Mouse (Mus musculus): ENCODE results near the gene Tmem50b.

Gene Tmem50b

GRCm38 (mm10) chr16:91609501-91610245 is 12.1 kb upstream of the Tmem50b start:
- DNase-seq (ENCODE audit: low read depth, low spot score): no peak

- DNase-seq (ENCODE audit: low read depth, low spot score): no peak
These were observed 9.4 kb upstream of the Tmem50b start for GRCm38 (mm10) chr16:91606958-91607357.

- no peak for DNase-seq (ENCODE audit: low read depth, low spot score)
These were observed 7.6 kb upstream of the Tmem50b start for GRCm38 (mm10) chr16:91605156-91605555.

GRCm38 (mm10) chr16:91601693-91602092 is 4.1 kb upstream of the Tmem50b start:
- no peak for DNase-seq (ENCODE audit: low read depth, low spot score)

DNA sequence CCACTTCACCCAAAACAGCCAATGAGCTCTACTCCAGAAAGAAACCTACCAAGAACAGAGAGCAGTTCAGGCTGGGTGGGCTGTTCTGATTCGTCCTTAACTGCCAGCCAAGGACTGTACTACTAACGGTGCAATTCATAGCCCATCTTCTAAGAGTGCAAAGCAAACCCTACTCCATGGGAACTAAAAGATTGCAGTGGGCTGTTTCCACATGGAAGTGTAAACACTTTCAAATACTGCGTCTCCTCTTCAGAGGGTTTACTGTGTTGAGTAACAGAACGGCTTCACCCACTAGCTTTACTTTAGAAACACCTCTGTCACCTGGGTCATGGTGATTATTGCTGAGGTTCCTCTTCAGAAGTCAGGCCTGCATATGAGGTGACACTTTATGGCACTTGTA is 3.5 kb upstream of the Tmem50b start:
- no peak for DNase-seq (ENCODE audit: low read depth, low spot score)

- DNase-seq (ENCODE audit: low read depth, low spot score): no peak
These were observed 1.6 kb upstream of the Tmem50b start for GRCm38 (mm10) chr16:91599242-91599641.

DNA sequence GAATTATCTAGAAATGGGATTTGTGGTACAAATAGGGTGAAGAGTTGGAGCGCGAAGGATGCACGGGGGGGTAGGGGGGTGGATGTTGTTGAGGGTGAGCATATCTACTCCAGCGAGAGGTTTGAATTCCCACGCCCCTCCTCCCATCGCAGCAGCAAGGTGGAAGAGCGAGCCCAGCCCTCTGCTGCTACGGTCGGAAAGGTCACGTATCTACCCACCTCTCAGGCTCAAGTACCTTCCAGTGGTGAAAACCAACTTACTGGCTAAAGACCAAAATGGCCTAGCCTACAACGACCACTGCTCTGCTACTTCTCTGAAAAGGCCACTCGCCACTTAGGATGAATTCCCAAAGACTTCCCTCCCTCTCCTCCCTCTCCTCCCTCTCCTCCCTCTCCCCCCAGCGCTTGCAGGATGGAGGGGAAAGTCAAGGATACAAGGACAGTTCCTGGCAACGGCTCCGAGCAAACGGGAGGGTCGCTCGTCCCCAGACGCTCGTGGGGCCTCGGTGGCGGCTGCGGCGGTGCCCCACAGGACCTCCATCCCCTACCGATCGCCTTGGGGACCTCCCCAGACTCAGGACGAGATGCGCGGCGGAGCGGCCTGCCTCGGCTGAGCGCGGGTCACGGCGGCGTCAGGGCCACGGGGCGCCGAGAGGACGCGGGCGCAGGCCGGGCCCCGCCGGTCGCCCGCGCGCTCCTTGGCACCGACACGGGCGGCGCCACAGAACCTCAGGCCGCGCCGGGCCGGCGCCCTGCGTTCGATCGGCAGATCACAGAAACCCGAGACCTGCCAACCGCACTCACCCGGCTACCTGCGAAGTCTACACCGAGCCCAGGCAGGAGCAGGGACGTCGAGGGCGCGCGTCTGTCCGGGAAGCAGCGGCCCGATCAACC is 575 bp downstream of the Tmem50b start:
- peak; percentile 27 for DNase-seq (ENCODE audit: low read depth, low spot score)

DNA sequence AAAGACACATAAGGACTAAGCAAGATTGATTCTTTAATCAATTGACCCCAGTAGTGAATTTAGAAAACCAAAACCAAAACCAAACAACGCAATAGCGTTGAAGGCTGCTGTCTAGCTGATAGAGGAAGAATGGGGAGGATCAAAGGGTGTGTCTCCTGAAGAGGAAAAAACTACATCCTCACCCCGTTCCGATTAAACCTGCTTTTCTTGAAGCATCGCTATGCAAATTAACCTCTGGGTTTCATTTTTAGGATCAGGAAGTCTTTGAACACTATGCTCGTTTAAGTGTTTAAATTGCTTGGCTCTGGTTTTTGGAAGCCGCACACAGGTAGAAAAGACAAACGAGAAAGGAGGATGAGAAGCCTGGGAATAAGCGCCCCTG is 1.2 kb downstream of the Tmem50b start:
- DNase-seq (ENCODE audit: low read depth, low spot score): no peak

DNA sequence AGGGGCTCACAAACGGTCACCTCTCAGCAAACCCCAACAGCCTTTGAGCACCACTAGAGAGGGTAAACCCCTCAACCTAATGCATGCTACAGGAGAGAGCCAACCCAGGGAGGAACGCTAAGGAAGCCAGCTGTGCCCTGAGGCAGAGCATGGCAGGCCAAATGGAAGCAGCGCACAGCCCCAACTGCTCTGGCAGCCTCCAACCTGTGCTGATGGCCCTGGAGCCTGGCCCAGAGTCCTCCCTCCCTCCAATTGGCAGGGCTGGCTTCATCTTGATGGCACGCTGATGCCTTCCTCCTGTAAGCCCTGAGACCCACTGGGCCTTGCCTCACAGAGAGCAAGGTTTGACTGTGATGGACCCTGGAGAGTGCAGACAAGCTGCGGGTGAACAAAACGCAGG is 2.5 kb downstream of the Tmem50b start:
- no peak for DNase-seq (ENCODE audit: low read depth, low spot score)

GRCm38 (mm10) chr16:91593262-91593661 is 4.3 kb downstream of the Tmem50b start:
- DNase-seq (ENCODE audit: low read depth, low spot score): no peak

GRCm38 (mm10) chr16:91592162-91592561 is 5.4 kb downstream of the Tmem50b start:
- no peak for DNase-seq (ENCODE audit: low read depth, low spot score)

DNA sequence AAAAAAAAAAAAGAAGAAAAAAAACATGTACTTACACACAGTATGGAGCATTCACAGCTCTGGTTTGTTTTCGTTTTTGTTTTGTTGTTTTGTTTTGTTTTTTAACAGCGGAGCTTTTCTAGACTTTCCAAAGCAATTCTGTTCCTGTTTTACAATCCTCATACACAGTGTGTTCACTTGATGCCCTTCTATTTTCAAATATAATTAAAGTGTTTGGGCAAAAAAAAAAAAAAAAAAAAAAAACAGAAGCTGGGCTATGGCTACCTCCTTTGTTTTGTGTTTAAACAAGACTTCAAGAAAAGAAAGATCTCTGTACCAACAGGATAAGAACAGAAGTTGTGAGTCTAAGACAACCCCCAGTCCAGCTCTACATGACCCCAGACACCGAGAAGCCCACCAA is 8.9 kb downstream of the Tmem50b start:
- no peak for DNase-seq (ENCODE audit: low read depth, low spot score)

DNA sequence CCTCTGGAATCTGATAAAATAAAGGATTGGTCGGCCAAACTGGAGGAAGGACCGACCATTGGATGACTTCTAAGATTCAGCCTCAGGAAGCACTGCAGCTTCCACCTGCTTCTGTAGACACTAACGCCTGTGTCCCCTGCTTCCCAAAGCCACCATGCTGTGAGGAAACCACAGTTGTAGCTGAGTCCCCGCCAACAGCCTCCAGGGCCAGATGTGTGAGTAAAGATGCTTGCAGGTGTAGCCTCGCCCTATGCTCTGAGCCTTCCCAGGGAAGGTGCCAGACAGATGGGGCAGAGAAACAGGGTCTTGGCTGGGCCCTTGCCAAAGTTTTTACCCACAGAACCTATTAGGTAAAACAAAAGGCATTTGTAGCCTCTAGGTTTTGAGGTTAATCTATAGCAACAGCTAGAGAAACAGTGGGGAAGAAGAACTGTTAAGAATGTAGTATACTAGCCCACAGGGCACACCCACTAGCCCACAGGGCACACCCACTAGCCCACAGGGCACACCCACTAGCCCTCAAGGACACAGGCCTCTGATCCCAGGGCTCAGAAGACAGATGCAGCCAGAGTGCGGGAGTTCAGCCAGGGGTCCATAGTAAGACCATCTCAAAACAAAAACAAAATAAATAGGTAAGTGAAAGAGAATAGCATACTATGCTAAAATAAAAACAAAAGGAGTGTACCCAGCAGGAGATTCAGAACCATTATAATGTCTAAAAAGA is 9.7 kb downstream of the Tmem50b start:
- no peak for DNase-seq (ENCODE audit: low read depth, low spot score)

GRCm38 (mm10) chr16:91586244-91586643 is 11.4 kb downstream of the Tmem50b start:
- DNase-seq (ENCODE audit: low read depth, low spot score): no peak

GRCm38 (mm10) chr16:91585617-91586016 is 12.0 kb downstream of the Tmem50b start:
- no peak for DNase-seq (ENCODE audit: low read depth, low spot score)

GRCm38 (mm10) chr16:91582307-91582706 is 15.3 kb downstream of the Tmem50b start:
- DNase-seq (ENCODE audit: low read depth, low spot score): peak; percentile 43

GRCm38 (mm10) chr16:91578980-91579720 is 18.4 kb downstream of the Tmem50b start:
- no peak for DNase-seq (ENCODE audit: low read depth, low spot score)

- no peak for DNase-seq (ENCODE audit: low read depth, low spot score)
These were observed 22.4 kb downstream of the Tmem50b start for GRCm38 (mm10) chr16:91575151-91575550.

DNA sequence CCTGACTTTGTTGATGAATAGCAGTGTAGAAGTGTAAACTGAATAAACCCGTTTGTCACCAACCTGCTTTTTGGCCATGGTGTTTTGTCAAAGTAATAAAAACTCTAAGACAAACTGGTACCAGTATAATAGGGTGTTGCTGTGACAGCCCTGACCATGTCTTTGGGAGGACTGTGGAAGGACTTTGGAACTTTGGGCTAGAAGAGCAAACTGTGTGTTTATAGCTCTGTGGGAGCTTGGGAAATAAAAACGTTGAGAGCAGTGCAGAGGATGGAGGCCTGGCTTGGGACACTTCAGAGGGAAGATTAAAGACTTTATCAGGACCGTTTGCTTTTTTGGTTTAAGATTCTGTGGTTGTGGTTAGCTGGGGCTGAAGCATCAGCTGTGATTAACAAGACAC is 26.5 kb downstream of the Tmem50b start:
- DNase-seq (ENCODE audit: low read depth, low spot score): no peak

GRCm38 (mm10) chr16:91568960-91569359 is 28.6 kb downstream of the Tmem50b start:
- no peak for DNase-seq (ENCODE audit: low read depth, low spot score)

DNA sequence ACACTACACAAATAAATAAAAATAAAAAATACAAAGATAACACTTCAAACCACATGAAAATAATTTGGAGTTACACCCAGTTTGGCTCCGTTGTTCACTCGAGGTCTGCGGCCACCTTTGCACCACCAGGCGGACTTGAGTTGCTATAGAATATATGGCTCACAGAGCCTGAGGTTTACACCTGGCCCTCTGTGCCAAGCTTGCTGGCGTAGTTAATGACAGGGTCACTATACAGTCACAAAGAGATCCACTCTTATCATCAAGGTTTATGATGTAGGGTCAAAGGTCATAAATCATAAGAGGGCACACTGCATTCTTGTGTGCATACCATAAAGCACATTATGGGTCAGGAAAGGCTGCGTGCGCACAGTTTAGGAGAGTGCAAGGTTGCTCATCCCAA is 31.6 kb downstream of the Tmem50b start:
- DNase-seq (ENCODE audit: low read depth, low spot score): no peak

All from forelimb bud, embryonic 11.5 days (tissue).